Comparison of ENCODE assay signal across 8 mouse cellular contexts in genomic region chr12:75735246-75736200, GRCm38 (mm10). TPM values are rescaled to one million over a fixed set of nuclear protein-coding genes. Genes with fewer than 3 reads are reported as not detected.
DNase-seq lines count a peak whose midpoint lies in the region; ATAC-seq lines count a peak whose summit lies in the region.

Gene Sgpp1, minus strand, starts transcription at chr12:75735729.

- peak; percentile 75 for ATAC-seq in CD4-positive, CD25-positive, alpha-beta regulatory T cell, adult 4 months
- peak; percentile 95 for ATAC-seq in forebrain, embryonic 11.5 days (replicated peaks; ENCODE audit: low FRiP score)
- peak; percentile 90 for ATAC-seq in heart, embryonic 15.5 days (replicated peaks; ENCODE audit: insufficient number of reproducible peaks, insufficient read depth, low FRiP score, low read depth)
- ATAC-seq in liver, embryonic 12.5 days = peak; percentile 94
- peak; percentile 90 for ATAC-seq in stomach, embryonic 14.5 days (ENCODE audit: insufficient number of reproducible peaks, insufficient read depth, low FRiP score, low read depth)

- H3K9me3 ChIP-seq in forebrain, embryonic 11.5 days (ENCODE audit: control insufficient read depth, low read length) = no peaks in the 10 kb centered on the region
- no peaks in the 10 kb centered on the region for H3K9me3 ChIP-seq in heart, embryonic 15.5 days (replicated peaks)
- no peaks in the 10 kb centered on the region for H3K9me3 ChIP-seq in liver, embryonic 12.5 days (replicated peaks)
- no peaks in the 10 kb centered on the region for H3K9me3 ChIP-seq in stomach, embryonic 14.5 days (ENCODE audit: control insufficient read depth, low read depth, low read length)

- peak within 1 kb of the TSS; percentile 96 for H3K4me2 ChIP-seq in forebrain, embryonic 11.5 days (ENCODE audit: low read depth, low read length, severe bottlenecking)
- peak within 1 kb of the TSS; percentile 96 for H3K4me2 ChIP-seq in heart, embryonic 15.5 days
- peak within 1 kb of the TSS; percentile 88 for H3K4me2 ChIP-seq in liver, embryonic 12.5 days
- H3K4me2 ChIP-seq in stomach, embryonic 14.5 days (replicated peaks; ENCODE audit: low read depth, low read length) = peak within 1 kb of the TSS; percentile 91

- H3K4me3 ChIP-seq in forebrain, embryonic 11.5 days (ENCODE audit: low read depth, low read length) = peak within 1 kb of the TSS; percentile 79
- H3K4me3 ChIP-seq in heart, embryonic 15.5 days = peak within 1 kb of the TSS; percentile 92
- peak within 1 kb of the TSS; percentile 87 for H3K4me3 ChIP-seq in liver, embryonic 12.5 days
- peak within 1 kb of the TSS; percentile 83 for H3K4me3 ChIP-seq in stomach, embryonic 14.5 days (ENCODE audit: low read depth, low read length)

- H3K27me3 ChIP-seq in forebrain, embryonic 11.5 days (ENCODE audit: control insufficient read depth, insufficient read depth, low read length) = peaks cover 8% of the 10 kb centered on the region; the same call in 1 of the 2 replicates
- no peaks in the 10 kb centered on the region for H3K27me3 ChIP-seq in heart, embryonic 15.5 days
- H3K27me3 ChIP-seq in liver, embryonic 12.5 days (replicated peaks) = no peaks in the 10 kb centered on the region
- no peaks in the 10 kb centered on the region for H3K27me3 ChIP-seq in stomach, embryonic 14.5 days (ENCODE audit: control insufficient read depth, insufficient read depth, low read length)

- DNase-seq in c-Kit-negative CD71-positive TER-119-positive erythroid progenitor cells, embryonic 14.5 days (ENCODE audit: low read depth, low spot score) = peak; percentile 66
- DNase-seq in forebrain, embryonic 11.5 days (ENCODE audit: low spot score) = peak; percentile 92
- peak; percentile 93 for DNase-seq in kidney, postnatal 14 days
- DNase-seq in natural killer cell, adult 2 months (ENCODE audit: low spot score in 2 of 2) = peak; percentile 54 to 69

- H3K4me1 ChIP-seq in forebrain, embryonic 11.5 days (replicated peaks; ENCODE audit: control insufficient read depth, insufficient read depth, low read length) = peaks cover 5% of the 10 kb centered on the region; the same call in 1 of the 2 replicates
- peaks cover 10% of the 10 kb centered on the region for H3K4me1 ChIP-seq in heart, embryonic 15.5 days (replicated peaks)
- peaks cover 40% of the 10 kb centered on the region for H3K4me1 ChIP-seq in liver, embryonic 12.5 days
- peaks cover 9% of the 10 kb centered on the region; the same call in 1 of the 2 replicates for H3K4me1 ChIP-seq in stomach, embryonic 14.5 days (ENCODE audit: control insufficient read depth, insufficient read depth, low read length)

- peak within 1 kb of the TSS; percentile 86 for H3K9ac ChIP-seq in forebrain, embryonic 11.5 days (ENCODE audit: low read length)
- peak within 1 kb of the TSS; percentile 78 for H3K9ac ChIP-seq in heart, embryonic 15.5 days
- H3K9ac ChIP-seq in liver, embryonic 12.5 days = peak within 1 kb of the TSS; percentile 92
- H3K9ac ChIP-seq in stomach, embryonic 14.5 days (replicated peaks; ENCODE audit: low read depth, low read length) = peak within 1 kb of the TSS; percentile 85

- no peaks in the 10 kb centered on the region for H3K36me3 ChIP-seq in forebrain, embryonic 11.5 days (ENCODE audit: control insufficient read depth, insufficient read depth, low read length)
- H3K36me3 ChIP-seq in heart, embryonic 15.5 days = no peaks in the 10 kb centered on the region
- no peaks in the 10 kb centered on the region for H3K36me3 ChIP-seq in liver, embryonic 12.5 days
- no peaks in the 10 kb centered on the region for H3K36me3 ChIP-seq in stomach, embryonic 14.5 days (ENCODE audit: control insufficient read depth, insufficient read depth, low read length)

- WGBS in forebrain, embryonic 11.5 days = under 1% methylated on average over 104 of the region's 105 CpGs
- 1% methylated on average over 105 of the region's 105 CpGs for WGBS in heart, embryonic 15.5 days
- under 1% methylated on average over 105 of the region's 105 CpGs for WGBS in liver, embryonic 12.5 days (ENCODE audit: insufficient replicate concordance)
- WGBS in stomach, embryonic 14.5 days = 1% methylated on average over 91 of the region's 105 CpGs

- H3K27ac ChIP-seq in forebrain, embryonic 11.5 days (ENCODE audit: low read depth, low read length) = no peak within 1 kb of the TSS
- H3K27ac ChIP-seq in heart, embryonic 15.5 days = peak within 1 kb of the TSS; percentile 79
- H3K27ac ChIP-seq in liver, embryonic 12.5 days = peak within 1 kb of the TSS; percentile 83
- peak within 1 kb of the TSS; percentile 68; the same call in 1 of the 2 replicates for H3K27ac ChIP-seq in stomach, embryonic 14.5 days (ENCODE audit: low read length)

RNA-seq across cellular contexts. Expression of gene Sgpp1, which starts in this region (rescaled TPM):
- 10 to 100 TPM in 1 of 2 experiments, 1 to 10 TPM in 1; 9.7 to 18.9 TPM for polyA plus RNA-seq in CD4-positive, CD25-positive, alpha-beta regulatory T cell, adult 4 months (2017; shearing (Covaris generic))
- 9.2 and 10.2 TPM in 2 replicates for polyA plus RNA-seq in forebrain, embryonic 11.5 days (2014; fragmentation: Nextera tagmentation; extraction: Ambion mirVana)
- polyA plus RNA-seq in heart, embryonic 15.5 days (2015; fragmentation: Nextera tagmentation; extraction: Ambion mirVana) = 13.8 and 17.5 TPM in 2 replicates
- 22.3 and 22.7 TPM in 2 replicates for polyA plus RNA-seq in liver, embryonic 12.5 days (2016; fragmentation: Nextera tagmentation; extraction: Ambion mirVana)
- 19.6 and 23.5 TPM in 2 replicates for polyA plus RNA-seq in stomach, embryonic 14.5 days (2014; fragmentation: Nextera tagmentation; extraction: Ambion mirVana)
